Mouse (Mus musculus) heart, postnatal 10 days (tissue): ENCODE measurements around the gene Gm9747. TPM values are rescaled to one million over a fixed set of nuclear protein-coding genes. Genes with fewer than 3 reads are reported as not detected.

Source experiments
- total RNA-seq, 2 experiments: library from RNA; stranded (reverse); gene quantifications; 2 replicates each; pipeline ENCODE4 v1.2.3; 2021

Gm9747 gene
- total RNA-seq, 2 experiments from 2014 or later = not detected

Other genes starting within 250 kb of the Gm9747 start
- 10 to 100 TPM; 29.7 to 41.2 TPM for gene Irs1, start 58.3 kb downstream of the Gm9747 start, total RNA-seq
- gene Rhbdd1, start 83.3 kb downstream of the Gm9747 start, total RNA-seq = 10 to 100 TPM; 10.7 to 11.6 TPM